Mouse (Mus musculus) kidney, adult 8-10 months (tissue): ENCODE data around the gene Hnrnph2.
A peak's percentile ranks its signal among the peaks of the same experiment; 100 is the strongest.

ENCODE experiments used
- DNase-seq, 2 experiments: peaks; one replicate each; pipeline ENCODE4 v3.0.0; 2022

Hnrnph2 gene

DNA sequence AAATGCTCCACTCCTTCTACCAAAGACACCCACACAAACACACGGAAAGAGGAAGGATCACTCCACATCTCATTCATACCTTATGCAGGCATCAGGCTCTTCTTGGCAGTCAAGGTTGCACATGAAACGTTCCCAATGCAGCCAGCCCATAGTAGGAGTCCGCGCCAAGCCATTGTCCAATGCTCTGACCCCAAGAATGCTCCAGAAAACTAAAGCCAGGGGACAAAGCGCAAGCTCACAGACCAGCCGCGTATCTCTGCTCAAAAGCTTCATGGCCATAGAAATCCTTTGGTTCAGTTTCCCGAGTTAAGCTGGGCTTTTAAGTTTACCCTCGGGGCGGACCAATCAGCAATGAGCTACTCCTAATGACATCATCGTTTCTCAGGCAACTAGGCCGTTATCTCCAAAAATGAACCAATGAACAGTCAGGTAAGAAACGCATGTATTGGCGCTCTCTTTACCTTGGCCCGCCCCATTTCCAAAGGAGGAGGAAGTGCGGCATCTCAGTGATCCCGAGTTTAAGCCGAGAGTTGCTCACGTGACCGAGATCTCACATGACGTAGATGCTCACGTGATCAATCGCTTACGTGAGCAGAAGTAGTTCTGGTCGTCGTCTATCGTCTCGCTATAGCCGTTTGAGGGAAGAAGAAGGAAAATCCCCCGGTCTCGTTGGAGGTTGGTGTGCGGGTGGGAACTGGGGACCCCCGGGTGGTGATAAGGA, at the start of gene Hnrnph2, which contains the start of gene Gla:
Gene Hnrnph2 (plus strand): TSS at position 521 of the 721 bp plus-strand sequence.
Gene Gla (minus strand): TSS at position 467 of the 721 bp plus-strand sequence.
- DNase-seq, result peak; percentile 94 to 95

DNA sequence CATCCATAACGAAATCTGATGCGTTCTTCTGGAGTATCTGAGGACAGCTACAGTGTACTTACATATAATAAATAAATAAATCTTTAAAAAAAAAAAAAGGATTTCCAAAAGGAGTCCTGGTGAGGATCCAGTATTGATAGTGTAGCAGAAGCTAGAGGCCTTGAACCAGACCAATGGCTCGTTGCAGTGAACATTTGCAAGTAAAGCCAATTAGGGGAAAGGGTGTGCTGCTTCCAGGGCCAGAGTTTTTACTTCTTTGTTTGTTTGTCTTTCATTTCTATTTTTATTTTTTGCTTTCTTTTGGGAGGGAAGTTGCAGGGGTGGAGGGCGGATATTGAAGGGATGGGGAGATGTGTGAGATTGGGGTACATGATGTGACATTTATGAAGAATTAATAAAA, 47.7 kb upstream of the Hnrnph2 start:
- DNase-seq, result no peak

DNA sequence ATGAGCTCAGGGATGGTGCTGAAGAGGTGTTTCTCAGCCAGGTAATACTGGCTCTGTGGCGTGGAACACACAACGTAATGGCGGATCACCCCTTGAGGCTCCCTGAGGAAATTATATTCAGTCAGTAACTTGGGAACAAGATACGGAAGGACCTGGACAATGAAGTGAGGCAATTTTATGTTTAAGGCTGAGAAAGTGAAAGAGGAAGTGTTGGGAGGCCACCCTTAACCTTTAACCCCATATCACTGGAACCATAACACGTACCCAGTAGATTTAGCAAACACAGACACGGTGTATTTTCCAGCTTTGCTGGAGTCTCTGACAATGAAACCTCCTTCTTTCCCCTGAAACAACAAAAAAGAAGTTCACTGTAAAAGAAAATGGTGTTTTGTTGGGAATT, 46.6 kb upstream of the Hnrnph2 start:
- no peak for DNase-seq

DNA sequence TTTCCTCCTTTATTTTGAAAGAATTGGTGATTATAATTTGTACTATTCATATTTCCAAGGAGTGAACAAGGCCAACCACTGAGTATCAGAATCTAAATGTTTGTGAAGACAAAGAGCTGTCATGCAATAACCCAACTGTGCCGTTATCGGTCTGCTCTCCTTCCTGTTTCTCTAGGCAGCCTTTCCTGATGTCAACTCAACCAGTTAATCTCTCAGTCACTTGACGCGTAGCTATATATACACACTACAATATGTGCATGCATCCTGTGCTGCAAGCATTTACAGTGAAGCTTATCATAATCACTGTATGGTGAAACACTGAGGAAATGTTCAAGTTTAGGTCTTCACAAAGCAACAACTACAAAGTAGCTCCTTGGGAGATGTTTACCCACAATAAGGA, 36.7 kb upstream of the Hnrnph2 start:
- DNase-seq, result no peak

DNA sequence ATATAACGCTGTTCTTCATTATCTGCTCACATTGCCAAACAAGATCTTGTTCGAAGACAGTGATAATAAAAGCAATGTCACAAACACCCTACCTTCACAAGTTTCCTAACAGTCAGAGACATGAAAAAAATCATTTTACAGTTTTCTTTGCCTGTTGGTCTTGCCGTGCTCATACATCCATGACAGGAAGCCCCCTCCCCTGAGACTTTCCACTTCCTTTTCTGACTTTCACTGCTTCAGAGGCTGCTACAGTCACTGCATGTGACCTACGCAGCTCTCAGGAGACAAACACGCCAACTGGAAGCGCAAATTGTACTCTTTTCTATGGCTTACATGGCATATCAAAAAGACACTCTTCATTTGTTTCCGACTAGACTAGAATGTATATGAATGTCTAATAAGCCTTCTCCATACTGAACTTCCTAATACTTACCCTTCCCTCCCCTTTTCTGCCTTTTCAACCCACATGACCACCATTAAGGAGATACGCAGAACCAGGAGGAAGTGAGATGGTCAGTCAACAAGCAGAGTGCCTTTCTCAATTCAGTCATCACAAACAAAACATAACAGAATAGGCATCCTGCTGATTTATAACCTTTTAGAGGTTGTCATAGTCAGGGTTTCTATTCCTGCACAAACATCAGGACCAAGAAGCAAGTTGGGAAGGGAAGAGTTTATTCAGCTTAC, 34.3 kb upstream of the Hnrnph2 start:
- DNase-seq, result no peak

DNA sequence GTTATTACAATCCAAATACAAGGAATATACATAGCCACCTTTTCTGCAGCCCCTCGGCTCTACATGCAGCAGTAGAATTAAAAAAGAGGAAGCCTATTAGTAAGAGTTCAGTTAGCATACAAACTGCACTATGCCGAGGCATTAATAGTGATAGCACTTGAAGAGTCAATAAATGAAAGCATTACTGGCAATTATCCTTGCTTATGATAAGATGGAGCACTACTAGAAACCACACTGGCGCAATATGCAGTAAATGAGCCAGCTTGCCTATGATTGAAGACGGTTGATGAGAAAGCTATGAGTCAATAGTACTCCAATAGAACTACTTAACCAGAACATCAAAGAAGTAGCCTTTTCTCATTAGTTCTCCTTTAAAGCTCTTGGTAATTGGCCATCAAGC, 23.1 kb upstream of the Hnrnph2 start:
- no peak for DNase-seq

DNA sequence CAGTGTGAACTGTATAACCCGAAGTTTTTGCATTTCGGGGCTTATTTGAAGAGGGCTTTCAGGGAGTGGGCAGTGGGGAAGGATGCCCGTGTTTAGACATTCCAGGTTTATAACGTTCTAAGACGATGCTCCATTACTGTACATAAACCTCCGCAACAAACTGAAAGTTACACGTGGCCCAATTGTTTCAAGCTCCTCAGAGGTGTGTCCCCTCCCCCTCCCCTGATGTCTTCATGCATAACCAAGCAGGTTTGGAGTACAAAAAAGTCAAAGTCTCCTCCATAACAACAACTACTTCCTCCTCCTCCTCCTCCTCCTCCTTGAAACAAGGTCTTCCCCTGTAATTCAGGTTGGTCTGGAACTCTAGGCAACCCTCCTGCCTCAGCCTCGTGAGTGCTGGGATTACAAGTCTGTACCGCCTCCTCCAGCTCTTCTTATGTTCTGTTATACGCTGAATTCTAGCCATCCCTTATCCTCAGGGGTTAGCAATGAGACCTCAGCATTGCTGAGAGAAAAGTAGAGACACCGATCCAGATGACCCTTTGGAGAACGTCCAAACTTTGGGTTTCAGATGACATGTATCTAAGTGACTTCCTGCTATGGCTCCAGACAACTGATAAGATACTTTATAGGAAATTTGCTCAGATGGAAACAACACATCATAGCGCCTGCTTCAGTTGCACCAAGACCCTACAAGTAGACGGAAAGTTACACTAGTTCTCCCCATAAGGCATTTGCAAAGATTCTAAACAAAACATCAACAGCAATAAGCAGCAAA, 20.3 kb upstream of the Hnrnph2 start:
- DNase-seq, result no peak

DNA sequence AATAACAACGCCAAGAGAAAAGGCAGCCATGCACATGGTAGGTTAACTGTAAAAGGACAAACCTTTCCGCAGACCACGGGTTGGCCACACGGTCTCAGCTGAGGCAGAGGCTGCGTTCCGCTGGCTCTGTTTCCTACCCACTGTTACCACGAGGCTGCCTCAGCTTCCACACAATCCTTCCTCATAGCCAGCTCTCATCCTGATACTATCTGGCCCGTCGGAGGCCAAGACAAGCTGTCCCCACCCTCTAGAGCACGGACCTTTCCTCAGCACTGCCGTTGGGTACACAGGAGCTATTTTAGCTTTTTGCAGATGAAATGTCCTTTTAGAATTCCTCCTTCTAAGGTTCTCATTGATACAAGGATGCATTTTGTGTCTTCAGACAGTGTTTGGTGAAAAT, 18.7 kb upstream of the Hnrnph2 start:
- no peak for DNase-seq

DNA sequence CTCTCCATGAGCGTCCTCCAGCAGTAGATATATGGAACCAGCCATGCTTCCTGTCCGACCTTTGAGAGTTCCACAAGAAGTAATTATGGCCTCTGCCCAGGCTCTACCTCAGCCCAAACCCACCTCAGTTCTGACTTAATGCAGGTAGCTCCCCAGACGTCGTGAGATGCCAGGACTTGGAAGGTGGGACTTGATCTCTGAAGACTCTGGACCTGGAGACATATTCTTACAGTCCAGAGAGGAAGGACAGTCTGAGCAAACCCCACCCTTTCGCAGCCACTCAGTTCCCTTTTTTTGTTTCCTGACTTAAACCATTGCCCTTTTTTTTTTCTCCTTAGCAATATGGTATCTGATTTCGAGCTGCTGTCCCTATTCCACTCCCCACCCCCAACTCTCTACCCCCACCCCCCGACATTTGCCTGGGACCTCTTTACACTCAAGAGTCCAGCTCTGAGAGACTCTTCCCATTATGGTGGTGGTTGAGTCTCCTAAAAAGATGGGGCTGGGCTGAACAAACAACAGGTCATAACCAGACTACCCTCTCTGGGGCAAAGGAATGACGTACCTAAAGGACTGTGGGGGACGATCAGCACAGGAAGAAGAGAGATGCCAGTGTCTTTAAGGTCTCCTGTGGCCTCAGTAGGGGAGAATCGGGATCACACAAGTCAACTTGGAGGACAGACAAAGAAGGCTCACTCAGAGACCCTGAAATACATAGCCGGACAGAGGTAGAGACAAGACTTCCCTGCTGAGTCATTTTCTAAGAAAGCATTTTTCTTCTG, 17.9 kb upstream of the Hnrnph2 start, which contains the start of gene Btk:
Gene Btk (minus strand): TSS at position 683 of the 782 bp plus-strand sequence.
- no peak for DNase-seq

DNA sequence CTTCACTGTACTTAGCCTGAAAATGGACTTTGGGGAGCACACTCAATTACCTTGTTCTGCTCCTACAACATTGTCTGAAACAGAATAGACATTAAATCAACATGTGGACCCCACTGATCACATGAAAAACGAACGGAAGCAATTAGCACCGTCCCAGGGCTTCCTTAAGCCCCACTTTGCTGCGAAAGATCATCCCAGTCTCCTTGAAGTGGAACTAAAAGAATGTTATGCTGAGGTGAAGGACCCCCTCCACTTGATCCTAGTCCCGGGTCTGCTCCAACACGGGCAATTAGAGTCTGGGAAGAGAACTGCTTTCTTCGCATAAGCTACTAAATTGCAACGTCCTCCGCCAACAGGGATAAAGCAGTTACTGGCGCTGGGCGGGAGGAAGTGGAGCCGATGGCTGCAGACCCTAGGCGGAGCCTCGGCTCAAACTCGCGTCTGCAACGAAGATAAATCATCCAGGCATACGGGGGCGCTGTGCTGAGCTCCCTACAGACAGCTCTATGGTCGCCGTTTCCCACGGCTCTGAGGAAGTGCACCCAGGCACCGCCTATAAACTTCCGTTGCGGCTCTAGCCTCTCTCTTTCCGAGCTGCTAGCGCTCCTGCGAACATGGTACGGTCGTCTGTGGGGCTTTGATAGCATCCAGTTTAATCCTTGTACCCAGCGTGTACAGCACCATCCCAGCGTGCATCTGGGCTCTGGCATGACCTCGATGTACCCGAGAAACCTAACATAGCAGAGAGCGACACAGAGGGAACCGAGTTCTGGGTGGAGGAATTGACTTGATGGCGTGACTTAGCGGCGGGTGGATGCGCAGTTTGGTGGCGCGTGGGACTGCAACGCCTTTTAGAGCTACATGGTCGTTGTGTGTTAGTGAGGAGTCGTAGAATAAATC, 15.6 kb upstream of the Hnrnph2 start, which contains the start of gene Rpl36a:
Gene Rpl36a (plus strand): TSS at position 552 of the 900 bp plus-strand sequence.
- peak; percentile 88 to 90 for DNase-seq

DNA sequence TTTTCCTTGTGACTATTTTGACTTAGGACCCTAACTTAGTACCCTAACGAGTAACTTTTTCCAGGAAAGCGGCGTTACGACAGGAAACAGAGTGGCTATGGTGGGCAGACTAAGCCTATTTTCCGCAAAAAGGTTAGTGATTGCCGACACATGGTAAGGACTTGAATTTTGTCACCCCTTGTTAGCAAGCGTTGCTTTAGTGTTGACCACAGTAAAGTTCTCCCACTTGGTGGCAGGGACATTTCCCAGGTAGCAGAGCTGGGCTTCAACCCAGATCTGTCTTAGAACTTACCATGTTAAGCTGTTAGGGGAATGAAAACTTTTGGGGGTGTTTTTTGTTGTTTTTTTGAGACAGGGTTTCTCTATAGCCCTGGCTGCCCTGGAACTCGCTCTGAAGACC, 14.5 kb upstream of the Hnrnph2 start:
- DNase-seq, result no peak

DNA sequence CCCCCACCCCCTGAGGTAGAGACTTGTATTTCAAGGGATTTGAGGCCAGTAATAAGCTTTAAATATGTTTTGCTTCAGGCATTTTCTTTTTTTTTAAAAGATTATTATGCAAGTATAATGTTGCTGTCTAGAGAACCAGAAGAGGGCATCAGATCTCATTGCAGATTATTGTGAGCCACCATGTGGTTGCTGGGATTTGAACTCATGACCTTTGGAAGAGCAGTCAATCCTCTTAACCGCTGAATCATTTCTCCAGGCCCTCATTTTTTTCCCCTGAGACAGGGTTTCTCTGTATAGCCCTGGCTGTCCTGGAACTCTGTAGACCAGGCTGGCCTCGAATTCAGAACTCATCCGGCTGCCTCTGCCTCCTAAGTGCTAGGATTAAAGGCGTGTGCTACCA, 12.7 kb upstream of the Hnrnph2 start:
- no peak for DNase-seq

DNA sequence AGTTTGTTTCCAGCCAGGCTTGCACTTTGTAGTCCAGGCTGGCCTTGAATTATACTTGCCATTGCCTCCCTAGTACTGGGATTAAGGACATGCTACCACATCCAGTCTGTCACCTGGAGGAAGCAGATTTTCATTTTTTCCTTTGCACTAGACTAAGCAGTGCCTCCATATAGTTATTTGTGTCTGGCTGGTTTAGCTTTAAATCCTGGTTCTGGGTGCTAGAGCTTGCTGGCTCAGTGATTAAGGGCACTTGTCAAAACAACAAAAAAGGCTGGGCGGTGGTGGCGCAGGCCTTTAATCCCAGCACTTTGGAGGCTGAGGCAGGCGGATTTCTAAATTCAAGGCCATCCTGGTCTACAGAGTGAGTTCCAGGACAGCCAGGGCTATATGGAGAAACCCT, 12.0 kb upstream of the Hnrnph2 start:
- no peak for DNase-seq

DNA sequence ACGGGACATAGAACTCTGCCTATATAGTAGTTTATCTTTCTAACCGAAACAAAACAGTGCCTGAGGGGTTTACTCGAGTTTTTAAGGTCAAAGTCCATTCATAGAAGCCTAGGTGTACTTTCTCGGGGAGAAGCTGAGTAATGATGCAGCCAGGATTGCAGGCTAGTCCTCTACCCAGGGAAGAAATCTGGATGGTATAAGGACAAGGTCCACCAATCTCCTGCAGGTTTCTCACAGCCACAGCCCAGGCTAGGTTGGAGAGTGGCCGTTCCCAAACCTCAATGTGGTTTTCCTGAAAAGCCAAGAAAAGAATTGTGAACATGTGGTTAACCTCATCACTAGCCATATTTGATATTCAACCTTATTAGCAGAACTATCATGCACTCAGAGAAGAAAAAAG, 11.1 kb upstream of the Hnrnph2 start:
- no peak for DNase-seq

DNA sequence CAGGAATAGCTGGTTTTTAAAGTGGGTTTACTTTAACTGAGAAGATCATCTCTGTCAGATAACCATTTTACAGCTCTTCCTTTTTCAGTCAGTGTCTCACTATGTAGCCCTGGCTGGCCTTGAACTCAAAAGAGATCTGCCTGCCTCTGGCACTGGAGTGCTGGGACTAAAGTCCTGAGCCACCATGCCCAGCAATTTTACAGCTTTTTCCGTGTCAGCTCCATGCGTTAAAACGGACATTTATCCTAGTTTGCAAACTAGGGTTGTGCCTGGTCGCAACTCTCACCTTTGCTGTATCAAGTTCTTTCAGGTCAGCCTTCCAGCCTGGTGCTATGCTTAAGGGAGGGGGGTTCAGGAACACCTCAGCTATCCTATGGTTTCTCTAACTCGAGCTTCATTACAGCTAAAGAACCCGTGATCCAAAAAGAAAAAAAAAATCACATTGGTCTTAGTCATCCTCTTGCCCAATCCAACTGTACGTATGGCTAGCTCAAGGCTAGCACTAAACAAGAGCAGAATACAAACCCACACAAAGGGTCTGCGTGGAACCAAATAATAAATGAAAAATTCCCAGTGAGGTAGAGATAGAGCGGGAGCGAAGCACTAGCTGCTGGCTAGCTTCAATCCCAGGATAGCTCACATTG, 935 bp upstream of the Hnrnph2 start:
- no peak for DNase-seq

DNA sequence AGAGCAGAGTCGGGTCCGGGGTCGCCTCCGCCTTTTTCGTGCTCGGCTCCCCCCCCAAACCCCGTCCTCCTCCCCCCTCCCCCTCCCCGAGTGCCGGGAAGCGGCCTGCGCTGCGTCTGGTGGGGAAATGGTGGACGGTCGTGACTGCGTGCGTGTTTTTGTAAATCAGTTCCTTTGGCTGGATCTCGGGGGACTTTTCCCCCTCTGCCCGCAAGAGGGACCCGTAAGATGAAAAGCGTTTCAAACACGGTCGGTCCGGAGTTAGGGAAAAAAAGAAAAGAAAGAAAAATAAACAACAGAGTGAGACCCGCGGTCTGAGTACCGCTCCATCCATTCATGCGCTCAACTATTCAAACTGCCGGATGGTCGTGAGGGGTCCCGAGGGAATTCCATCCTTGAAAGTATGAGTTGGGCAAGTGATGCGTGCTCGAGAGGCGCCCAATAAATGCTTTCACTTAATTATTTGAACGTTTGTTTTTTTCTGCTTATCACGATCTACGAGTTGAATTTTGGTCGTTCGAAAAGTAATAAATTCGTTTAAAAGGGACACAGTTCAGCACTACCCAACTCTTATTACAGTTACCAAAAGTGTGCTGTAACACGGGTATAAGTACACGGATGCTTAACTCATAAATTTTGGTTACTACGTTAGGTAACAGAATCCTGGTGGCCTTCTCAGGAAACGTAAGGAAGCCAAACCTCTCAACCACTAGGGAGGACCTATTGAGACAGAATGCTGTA, 571 bp downstream of the Hnrnph2 start:
- no peak for DNase-seq

DNA sequence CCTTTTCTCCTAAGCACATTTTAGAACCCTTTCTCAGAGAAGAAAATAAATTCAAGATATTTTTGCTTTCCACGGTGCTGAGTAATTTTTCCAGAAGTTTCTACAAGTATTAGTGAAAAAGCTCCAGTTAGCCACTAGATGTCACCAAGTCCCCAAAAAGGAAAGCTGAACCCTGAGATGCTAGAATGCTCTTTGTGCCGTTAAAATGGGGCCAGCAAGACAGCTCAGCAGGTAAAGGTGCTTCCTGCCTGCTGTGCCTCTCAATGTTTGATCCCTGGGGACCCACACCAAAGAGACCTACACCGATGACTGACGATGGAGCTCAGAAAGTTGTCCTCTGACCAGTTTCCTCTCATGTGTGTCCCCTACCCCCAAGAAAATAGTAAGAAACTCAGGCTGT, 8.5 kb downstream of the Hnrnph2 start:
- peak in 1 of 2 experiments; percentile 24 for DNase-seq

DNA sequence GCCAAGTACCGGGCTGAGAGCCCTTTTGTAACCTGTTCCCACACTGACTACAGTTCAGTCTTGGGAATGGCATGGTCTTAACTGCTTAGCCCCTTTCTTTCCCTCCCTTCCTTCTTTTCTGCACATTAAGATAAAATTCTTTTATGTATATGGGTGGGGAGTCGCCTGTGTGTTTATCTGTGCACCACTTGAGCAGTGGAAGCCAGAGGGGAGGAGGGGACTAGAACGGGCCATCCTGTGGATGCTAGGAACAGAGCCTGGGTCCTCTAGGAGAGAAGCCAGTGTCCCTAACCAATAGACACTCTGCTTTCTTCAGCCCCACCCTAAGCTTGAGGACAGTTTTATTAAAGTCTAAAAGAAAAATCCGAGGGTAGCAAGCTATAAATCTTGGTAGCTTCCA, 10.0 kb downstream of the Hnrnph2 start:
- DNase-seq, result no peak

DNA sequence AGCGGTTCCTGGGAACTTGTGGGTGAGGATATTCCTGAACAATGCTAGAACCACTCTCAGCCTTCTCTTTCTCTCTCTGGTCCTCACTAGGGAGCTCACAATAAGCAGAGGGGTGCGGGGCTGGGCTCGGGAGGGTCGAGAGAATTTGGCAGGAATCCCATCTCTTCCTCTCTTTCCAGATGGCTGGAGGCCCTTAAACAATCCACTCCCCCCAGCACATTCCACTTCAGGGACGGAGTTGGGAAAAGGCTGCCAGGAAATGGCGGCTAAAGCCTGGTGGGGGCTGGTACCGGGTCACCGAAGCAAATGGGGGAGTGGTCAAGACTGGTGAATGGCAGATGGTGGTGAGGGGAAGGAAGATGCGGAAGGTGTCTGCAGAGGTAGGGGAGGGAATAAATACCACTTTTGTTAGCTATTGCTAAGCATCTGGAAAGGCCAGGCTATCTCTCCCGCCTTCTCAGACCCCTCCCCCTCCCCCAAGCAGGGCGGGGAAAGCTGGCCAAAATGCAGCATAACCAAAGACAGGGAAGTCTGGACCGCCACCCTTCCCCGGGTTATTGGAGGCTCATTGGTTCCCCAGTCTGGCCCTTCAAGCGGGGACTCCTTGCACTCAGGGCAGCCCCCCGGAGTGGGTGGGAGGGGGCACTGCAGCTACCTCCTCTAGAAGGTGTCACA, 11.4 kb downstream of the Hnrnph2 start:
- peak; percentile 19 to 20 for DNase-seq

DNA sequence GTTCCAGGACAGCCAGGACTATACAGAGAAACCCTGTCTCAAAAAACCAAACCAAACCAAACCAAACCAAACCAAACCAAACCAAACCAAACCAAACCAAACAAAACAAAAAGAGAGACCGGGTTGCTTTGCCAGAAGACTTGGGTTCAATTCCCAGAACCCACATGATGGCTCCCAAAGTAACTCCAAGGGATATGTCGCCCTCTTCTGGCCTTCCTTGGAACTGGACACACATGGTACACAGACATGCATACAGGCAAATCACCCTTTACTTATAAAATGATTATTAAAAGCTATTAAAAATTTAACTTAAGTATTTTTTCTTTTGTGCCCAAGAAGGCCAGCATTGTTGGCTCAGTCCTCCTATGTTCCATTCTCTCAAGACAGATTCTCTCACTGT, 13.3 kb downstream of the Hnrnph2 start:
- peak in 1 of 2 experiments; percentile 17 for DNase-seq
